Mouse (Mus musculus) c-Kit-positive CD71-positive TER-119-positive erythroid progenitor cells, embryonic 14.5 days (primary cell): ENCODE data around the gene Nupl1.

Experiments used
- DNase-seq: peaks from one replicate; pipeline ENCODE4 v3.0.0-alpha.2; 2013; ENCODE audit warnings: low spot score

Nupl1 gene

GRCm38 (mm10) chr14:60251281-60252003, at the start of gene Nupl1, which contains the start of gene Gm49336:
Nupl1 (minus strand) TSS chr14:60251431.
Gm49336 (minus strand) TSS chr14:60251507.
- DNase-seq, result peak; percentile 98

GRCm38 (mm10) chr14:60301024-60301423, 49.8 kb upstream of the Nupl1 start:
- no peak for DNase-seq

DNA sequence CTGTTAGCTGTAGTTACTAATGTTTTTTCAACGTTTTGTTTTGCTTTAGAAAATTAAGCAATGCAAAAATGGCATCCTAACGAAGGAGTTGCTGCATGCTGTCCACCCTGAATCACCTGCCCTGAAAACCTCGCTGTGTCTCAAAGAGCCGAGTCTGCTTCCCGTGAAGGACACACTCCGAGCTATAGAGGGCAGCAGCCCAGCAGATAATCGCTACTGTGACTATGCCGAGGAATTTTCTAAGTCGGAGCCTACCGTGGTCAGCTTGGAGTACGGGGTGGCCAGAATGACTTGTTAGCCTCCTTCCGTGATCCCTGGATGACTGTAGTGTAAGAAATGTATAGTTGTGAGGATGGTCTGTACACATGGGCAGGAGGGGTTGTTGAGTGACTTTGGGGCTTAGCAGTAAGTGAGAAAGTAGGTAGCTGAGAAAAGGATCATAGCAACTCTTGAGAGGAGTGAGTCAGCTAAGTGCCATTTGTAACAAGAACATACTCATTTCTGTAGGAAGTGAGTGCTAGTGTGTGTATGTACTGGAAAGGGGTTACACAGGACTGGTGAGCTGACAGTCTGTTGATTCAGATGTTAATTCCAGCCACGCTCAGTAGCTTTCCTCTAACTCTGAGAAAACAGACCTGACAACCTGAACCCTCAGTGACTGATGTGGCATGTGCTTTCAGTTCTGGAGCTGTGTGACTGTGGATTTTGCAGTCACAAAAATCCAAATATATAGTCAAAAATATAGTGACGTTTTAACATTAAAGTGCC, 49.2 kb upstream of the Nupl1 start:
- no peak for DNase-seq

- no peak for DNase-seq
Observed at GRCm38 (mm10) chr14:60295531-60295930, 44.3 kb upstream of the Nupl1 start.

GRCm38 (mm10) chr14:60290363-60290762, 39.1 kb upstream of the Nupl1 start:
- DNase-seq, result no peak

DNA sequence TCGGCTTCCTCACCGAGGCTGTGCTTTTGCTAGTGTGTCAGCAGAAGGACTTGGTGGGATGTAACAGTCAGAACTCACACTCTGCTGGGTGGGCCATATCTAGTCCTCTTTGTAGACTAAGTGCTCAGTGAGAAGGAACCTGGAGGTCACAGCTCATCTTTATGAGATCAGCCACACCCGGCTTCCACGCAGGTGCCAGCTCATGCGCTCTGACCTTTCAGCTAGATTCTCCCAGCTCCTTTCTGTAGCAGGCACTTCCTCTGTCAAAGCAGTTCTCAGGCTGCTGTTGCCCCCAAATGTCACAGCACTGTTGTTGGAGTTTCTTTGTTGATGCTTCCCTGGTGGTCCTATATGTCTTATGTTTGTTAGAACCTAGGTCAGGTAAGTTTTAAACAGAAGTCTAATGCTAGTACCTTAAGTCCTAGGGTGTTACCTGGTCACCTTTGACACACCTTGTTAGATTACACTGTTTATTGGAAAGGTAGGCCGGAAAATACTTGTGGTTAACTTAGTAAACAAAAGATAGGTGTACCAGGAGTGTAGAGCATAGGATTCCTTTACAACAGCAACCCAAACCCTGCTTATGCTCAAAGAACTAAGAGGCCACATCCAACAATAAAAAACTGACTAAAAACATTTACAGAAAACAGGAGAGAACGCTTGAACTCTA, 35.1 kb upstream of the Nupl1 start:
- DNase-seq, result no peak

DNA sequence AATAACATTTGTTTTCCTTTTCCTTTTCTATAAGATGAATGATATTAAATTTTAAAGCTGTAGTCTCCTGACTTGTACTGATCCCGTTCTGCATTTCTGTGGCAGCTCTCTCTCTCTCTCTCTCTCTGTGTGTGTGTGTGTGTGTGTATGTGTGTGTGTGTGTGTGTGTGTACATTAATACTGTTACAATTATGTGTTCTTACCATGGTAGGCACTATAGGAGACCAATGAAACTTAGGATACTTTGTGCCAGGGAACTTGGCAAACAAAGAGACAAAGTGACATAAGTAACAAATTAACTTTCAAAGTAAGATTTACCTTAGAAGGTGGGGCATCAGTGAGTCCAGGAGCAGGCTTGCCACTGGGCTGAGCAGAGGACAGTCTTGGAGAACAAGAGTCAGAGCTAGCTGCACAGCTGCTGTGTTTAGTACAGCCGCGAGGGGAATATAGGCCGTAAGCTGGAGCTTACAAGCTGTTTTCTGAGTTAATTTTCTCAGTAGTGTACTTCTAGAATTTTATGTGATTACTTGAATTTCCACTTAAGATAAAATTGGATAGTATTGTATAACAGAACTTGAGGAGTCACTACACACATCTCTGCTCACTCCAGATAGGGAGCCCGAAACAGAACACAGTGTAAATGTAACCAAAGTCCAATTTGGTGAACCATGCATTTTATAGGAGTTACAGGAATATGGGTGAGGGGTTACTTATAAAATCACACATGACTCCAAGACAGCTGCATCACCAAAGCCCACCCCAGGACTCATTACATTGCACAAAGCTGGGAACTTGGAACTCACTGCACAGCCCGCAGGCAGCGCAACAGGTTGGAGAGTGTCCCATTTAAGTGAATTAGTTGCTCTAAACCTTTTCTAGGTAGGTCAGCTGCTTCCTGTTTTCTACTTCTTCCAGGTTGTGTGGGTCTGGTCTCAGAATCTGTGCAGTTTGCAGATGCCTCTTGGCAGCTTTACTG, 24.4 kb upstream of the Nupl1 start:
- DNase-seq, result no peak

- DNase-seq, result no peak
Observed at GRCm38 (mm10) chr14:60273346-60273745, 22.1 kb upstream of the Nupl1 start.

- DNase-seq, result no peak
Observed at GRCm38 (mm10) chr14:60269333-60269732, 18.1 kb upstream of the Nupl1 start.

- peak; percentile 99 for DNase-seq
Observed at GRCm38 (mm10) chr14:60264990-60265876, 14.0 kb upstream of the Nupl1 start, which contains the start of gene Mtmr6. Mtmr6 (plus strand) TSS chr14:60265228.

- DNase-seq, result no peak
Observed at GRCm38 (mm10) chr14:60262316-60262715, 11.1 kb upstream of the Nupl1 start.

- DNase-seq, result no peak
Observed at GRCm38 (mm10) chr14:60257851-60258250, 6.6 kb upstream of the Nupl1 start.

DNA sequence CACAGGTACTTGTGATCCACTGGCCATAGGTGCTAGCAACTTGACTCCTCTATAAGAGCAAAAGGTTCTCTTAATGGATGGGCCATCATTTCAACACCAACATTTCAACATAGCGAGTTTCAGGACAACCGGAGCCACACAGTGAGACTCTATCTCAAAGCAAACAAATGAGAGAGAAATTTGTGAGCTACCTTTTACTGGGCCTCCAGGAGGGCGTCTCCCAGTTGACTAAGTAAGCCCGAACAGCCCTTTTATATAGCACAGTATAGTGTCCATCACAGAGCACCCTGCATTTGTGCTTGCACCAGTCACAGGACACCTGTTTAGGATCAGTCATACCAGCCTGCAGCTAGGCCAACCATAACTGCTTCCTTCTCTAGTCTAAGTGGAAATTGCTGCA, 5.9 kb upstream of the Nupl1 start:
- no peak for DNase-seq

DNA sequence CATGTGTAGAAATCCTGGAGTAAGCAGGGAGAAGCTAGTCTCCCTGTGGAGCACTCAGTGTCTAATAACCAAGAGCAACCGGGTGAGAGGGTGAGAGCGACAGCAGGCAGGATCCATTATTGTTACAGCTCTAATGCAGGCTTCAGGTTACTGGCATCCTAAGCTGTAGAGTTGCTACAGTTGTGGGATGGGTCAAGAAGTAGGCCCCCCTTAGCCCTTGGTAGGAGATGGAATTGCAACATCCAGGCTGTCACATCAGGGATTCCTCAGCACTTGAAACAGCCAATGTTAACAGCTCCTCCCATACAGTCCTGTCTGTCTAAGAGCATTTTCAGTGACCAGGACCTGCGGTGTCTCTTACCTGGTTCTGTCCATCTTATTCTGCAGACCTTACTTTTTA, 5.1 kb upstream of the Nupl1 start:
- no peak for DNase-seq

DNA sequence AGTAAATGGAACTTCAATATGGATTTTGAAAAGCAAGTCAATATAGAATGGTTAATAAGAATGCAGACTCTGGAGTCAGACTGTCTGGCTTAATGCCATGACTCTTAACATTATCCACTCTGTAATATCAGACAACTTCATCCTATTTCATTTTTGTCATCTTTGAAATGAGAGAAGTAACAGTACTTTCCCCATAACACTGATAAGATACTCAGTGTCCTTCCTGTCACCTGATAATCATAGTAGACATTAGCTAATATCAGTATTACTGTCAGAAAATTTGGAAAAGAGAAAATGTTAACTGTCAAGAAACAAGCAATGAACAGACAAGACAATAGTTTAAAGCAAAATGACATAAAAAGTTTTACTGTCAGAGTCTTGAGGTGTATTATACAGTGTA, 3.5 kb upstream of the Nupl1 start:
- DNase-seq, result no peak

DNA sequence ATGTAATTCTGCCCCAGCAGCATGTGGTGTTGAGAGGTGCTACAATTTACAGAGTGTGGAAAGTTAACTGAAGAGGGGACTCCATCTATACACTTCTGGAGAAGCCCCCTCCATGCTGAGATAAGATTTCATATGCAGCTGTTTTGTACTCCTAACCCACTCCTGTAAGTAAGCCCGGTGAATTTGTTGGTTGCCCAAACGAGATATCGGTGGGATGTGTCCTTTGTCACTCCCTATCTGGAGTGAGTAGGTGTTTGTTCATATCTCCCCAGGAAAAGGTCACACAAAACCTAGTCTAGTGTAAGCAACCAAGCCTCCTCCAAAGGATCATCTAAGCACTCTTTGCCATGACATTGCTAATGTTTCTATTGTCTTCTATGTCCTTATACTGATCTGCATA, 2.2 kb upstream of the Nupl1 start:
- DNase-seq, result no peak

- DNase-seq, result no peak
Observed at GRCm38 (mm10) chr14:60252004-60253000, 1.1 kb upstream of the Nupl1 start.

DNA sequence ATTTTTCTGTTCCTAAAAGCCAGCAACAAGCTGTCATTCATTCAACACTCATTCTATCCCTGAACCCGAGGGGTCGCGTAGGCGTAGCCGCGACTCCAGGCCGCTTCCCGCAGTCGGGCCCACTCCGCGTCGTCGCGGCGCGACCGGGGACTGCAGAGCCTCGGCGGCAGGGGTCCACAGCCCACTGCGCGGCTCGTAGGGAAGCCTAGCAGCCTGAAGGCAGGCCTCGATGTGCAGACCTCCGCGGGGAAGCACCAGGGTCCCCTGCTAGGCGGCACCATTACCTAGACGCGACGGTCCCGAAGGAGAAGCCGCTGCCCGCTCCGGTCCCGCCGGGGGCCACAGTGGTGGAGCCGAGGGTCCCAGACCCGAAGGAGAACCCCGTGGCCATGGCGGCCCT, 352 bp downstream of the Nupl1 start:
- DNase-seq, result no peak

DNA sequence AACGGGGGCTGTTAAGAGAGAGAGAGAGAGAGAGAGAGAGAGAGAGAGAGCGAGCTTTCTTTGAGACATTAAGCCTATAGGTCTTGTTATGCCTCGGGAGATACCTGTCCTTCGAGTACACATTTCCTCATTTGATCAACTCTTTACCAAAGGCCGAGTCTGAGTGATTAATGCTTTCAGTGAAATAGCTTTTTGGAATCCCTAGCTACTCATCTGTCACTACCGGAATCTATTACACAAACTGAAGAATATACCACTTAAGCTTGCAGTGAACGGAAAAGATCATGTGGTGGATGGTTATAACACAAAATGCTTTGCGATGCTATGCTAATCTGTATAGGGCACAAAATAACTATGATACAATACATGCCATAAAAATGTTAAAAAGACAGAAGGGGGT, 865 bp downstream of the Nupl1 start:
- DNase-seq, result no peak
